Mouse (Mus musculus) limb, embryonic 14.5 days (tissue): ENCODE results near the gene Pik3r2. TPM values are rescaled to one million over a fixed set of nuclear protein-coding genes. Genes with fewer than 3 reads are reported as not detected.

Experiments used
- ATAC-seq: fragments of 200-750 bp; cut with Nextera tagmentation; 2 replicates; pipeline ENCODE4 v1.8.0; 2017; ENCODE audit warnings: low read depth, moderate number of reproducible peaks, moderate TSS enrichment; ENCODE audit not compliant: low FRiP score
- DNase-seq: peaks from one replicate; pipeline ENCODE4 v3.0.0-alpha.2; 2015; ENCODE audit warnings: low spot score
- H3K27ac ChIP-seq: fragments of 300-500 bp; sonication (generic); replicated peaks from 2 replicates; pipeline ENCODE4 v1.5.1; 2014; ENCODE audit warnings: low read depth, mild to moderate bottlenecking, low read length, moderate library complexity, mixed read lengths
- H3K27me3 ChIP-seq: fragments of 300-500 bp; sonication (generic); 2 replicates; pipeline ENCODE4 v1.6.1; 2014; ENCODE audit warnings: low read length, mixed read lengths; ENCODE audit not compliant: control insufficient read depth, insufficient read depth
- H3K36me3 ChIP-seq: fragments of 300-500 bp; sonication (generic); 2 replicates; pipeline ENCODE4 v1.6.1; 2014; ENCODE audit warnings: mild to moderate bottlenecking, low read length, moderate library complexity, mixed read lengths; ENCODE audit not compliant: control insufficient read depth, insufficient read depth
- H3K4me1 ChIP-seq: fragments of 300-500 bp; sonication (generic); 2 replicates; pipeline ENCODE4 v1.6.1; 2014; ENCODE audit warnings: antibody characterized with exemption, low read length, mixed read lengths; ENCODE audit not compliant: control insufficient read depth, insufficient read depth
- H3K4me2 ChIP-seq: fragments of 300-500 bp; sonication (generic); replicated peaks from 2 replicates; pipeline ENCODE4 v1.6.1; 2014; ENCODE audit warnings: low read depth, mild to moderate bottlenecking, low read length, moderate library complexity; ENCODE audit not compliant: severe bottlenecking
- H3K4me3 ChIP-seq: fragments of 300-500 bp; sonication (generic); replicated peaks from 2 replicates; pipeline ENCODE4 v1.5.1; 2014; ENCODE audit warnings: low read length
- H3K9ac ChIP-seq: fragments of 300-500 bp; sonication (generic); 2 replicates; pipeline ENCODE4 v1.6.1; 2014; ENCODE audit warnings: mild to moderate bottlenecking, low read depth, low read length, moderate library complexity; ENCODE audit not compliant: severe bottlenecking
- H3K9me3 ChIP-seq: fragments of 300-500 bp; sonication (generic); 2 replicates; pipeline ENCODE4 v1.6.1; 2016; ENCODE audit warnings: low read length; ENCODE audit not compliant: control insufficient read depth
- POLR2A ChIP-seq: fragments of 200-500 bp; IDR thresholded peaks from 2 replicates; pipeline ENCODE4 v1.8.0; 2012; ENCODE audit warnings: inconsistent platforms, mild to moderate bottlenecking, moderate library complexity, borderline replicate concordance; ENCODE audit not compliant: insufficient read depth, insufficient read length; ENCODE audit errors: extremely low read depth
- WGBS: fragments of 180-500 bp; shearing (Covaris S2); extraction: QIAGEN DNeasy Blood & Tissue Kit; methylation state at CpG from one replicate; pipeline ENCODE4 v1.1.7; 2014; 5-methylcytosine and 5-hydroxymethylcytosine counted together
- polyA plus RNA-seq, 2 experiments: library from polyadenylated mRNA; depleted of rRNA in 1 of 2; stranded (reverse) in 1 of 2; unstranded in 1 of 2; fragments of >200 nt; fragmentation: Nextera tagmentation in 1 of 2; extraction: Ambion mirVana in 1 of 2; gene quantifications; 2 replicates each; pipeline versions ENCODE4 v1.2.1 to v1.2.3; 2012 to 2014

Pik3r2 gene
- polyA plus RNA-seq, 2 experiments = 73.5 to 111 TPM

GRCm38 (mm10) chr8:70789046-70789445, 12.5 kb upstream of the Pik3r2 start:
- DNase-seq = no peak
- TF ChIP-seq POLR2A = no peak
- no peak for ATAC-seq
- Histone ChIP-seq H3K9me3 (no peaks in the 10 kb centered on the region), H3K27me3 (no peaks in the 10 kb centered on the region), H3K4me1 (peaks cover 23% of the 10 kb centered on the region), H3K4me3 (no peak overlapping the region), H3K9ac (no peak overlapping the region; the same call in 1 of the 2 replicates), H3K4me2 (no peak overlapping the region), H3K36me3 (peaks cover 48% of the 10 kb centered on the region), H3K27ac (no peak overlapping the region)
- WGBS = 80% methylated on average over 10 of the region's 10 CpGs

DNA sequence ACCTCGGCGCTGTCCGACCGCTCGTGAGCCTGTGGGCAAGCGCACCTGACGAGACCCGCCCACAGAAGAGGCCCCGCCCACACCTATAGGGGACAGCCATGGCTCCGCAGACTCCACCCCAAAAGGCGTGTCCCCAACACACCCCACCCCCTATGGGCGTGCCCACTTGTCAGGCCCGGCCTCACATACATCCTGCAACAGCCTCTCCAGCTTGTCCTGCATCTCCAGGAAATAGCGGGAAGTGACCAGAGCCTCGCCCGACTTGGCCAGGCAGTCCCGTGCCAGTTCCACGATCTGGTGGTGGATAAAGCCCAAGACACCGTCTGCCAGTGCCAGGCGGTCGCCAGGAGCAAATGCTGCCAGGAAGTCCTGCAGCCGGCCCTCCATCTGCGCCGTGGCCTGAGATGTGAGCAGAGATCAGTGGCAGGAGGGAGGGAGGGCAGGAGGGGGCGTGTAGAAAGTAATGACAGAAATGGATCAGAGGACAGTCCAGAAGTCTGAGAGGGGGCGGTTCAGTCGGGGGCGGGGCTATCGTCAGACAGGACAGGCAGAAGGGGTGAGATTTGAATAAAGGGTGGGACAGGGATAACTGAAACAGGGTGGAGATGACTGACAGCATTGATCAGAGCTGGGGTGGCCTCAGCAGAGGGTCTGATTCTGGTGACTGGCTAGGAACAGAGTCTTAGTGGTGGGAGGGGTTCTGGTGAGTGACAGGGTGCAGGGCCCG, 11.6 kb upstream of the Pik3r2 start:
- 25% methylated on average over 26 of the region's 30 CpGs for WGBS
- no peak for TF ChIP-seq POLR2A
- Histone ChIP-seq H3K4me1 (peaks cover 22% of the 10 kb centered on the region), H3K9me3 (no peaks in the 10 kb centered on the region), H3K4me3 (no peak overlapping the region), H3K27ac (no peak overlapping the region), H3K4me2 (no peak overlapping the region), H3K9ac (no peak overlapping the region), H3K27me3 (no peaks in the 10 kb centered on the region), H3K36me3 (peaks cover 58% of the 10 kb centered on the region)
- no peak for DNase-seq
- ATAC-seq = no peak

DNA sequence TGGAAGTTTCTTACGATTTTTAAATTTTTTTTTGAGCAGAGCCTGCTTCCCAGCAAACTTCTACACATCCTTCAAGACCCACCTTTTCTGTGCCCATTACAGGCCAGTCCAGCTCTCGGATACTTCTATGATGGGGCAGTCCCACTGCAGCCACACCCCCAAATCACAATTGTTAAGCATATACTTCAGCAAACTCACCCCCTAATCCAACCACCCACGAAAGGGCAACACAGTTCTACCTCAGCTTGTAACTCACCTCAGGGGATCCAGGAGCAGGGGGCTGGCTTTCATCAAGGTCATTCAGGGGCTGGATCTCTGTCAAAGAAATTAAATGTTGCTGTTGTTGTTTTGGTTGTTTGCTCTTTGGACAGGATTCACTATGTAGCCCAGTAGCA, 10.5 kb upstream of the Pik3r2 start:
- Histone ChIP-seq H3K4me2 (no peak overlapping the region), H3K9me3 (no peaks in the 10 kb centered on the region), H3K4me1 (peaks cover 16% of the 10 kb centered on the region), H3K36me3 (peaks cover 63% of the 10 kb centered on the region), H3K27me3 (no peaks in the 10 kb centered on the region), H3K27ac (no peak overlapping the region), H3K9ac (no peak overlapping the region), H3K4me3 (no peak overlapping the region)
- no peak for TF ChIP-seq POLR2A
- DNase-seq (no peak), ATAC-seq (no peak)
- 84% methylated on average over 3 of the region's 3 CpGs for WGBS

- no peak overlapping the region for H3K27ac ChIP-seq
- no peak overlapping the region for H3K4me3 ChIP-seq
- H3K9ac ChIP-seq = no peak overlapping the region
- H3K4me1 ChIP-seq = peaks cover 12% of the 10 kb centered on the region
- DNase-seq (no peak), ATAC-seq (no peak)
- peaks cover 69% of the 10 kb centered on the region for H3K36me3 ChIP-seq
- whole genome bisulfite sequencing = 91% methylated on average over 25 of the region's 25 CpGs
- TF ChIP-seq POLR2A = no peak
- no peaks in the 10 kb centered on the region for H3K27me3 ChIP-seq
- no peak overlapping the region for H3K4me2 ChIP-seq
- no peaks in the 10 kb centered on the region for H3K9me3 ChIP-seq
Observed at GRCm38 (mm10) chr8:70786291-70787050, 10.0 kb upstream of the Pik3r2 start.

DNA sequence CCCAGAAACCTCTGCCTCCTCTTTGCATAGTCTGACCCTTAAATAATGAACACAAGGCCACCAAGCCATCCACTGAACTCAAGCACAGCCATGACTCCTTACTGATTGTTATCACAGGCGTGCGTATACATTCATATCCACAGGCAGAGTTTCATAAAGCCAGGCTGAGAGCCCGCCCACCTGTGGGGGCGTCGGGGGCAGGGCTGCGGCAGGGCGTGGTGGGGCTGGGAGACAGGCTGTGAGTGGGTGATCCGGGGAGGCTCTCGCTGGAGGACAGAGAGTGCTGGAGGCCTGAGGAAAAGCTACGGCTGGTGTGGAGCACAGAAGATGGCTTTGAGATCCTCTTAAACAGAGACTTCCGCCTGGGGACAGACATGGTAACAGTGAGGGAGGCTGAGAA, 3.6 kb upstream of the Pik3r2 start:
- peaks cover 14% of the 10 kb centered on the region for H3K4me1 ChIP-seq
- no peak overlapping the region for H3K9ac ChIP-seq
- WGBS = 68% methylated on average over 10 of the region's 11 CpGs
- peaks cover 60% of the 10 kb centered on the region for H3K36me3 ChIP-seq
- H3K27ac ChIP-seq = no peak overlapping the region
- no peak for TF ChIP-seq POLR2A
- H3K4me3 ChIP-seq = no peak overlapping the region
- DNase-seq = no peak
- H3K9me3 ChIP-seq = no peaks in the 10 kb centered on the region
- no peak for ATAC-seq
- H3K4me2 ChIP-seq = no peak overlapping the region
- H3K27me3 ChIP-seq = no peaks in the 10 kb centered on the region
